Mouse (Mus musculus): ENCODE results near the gene Olfr632. TPM values are rescaled to one million over a fixed set of nuclear protein-coding genes. Genes with fewer than 3 reads are reported as not detected.
"Not testable (repeated sequence)": the region's sequence is repeated elsewhere in the genome, so short reads cannot be mapped to it uniquely, and the experiment has no call there.

Olfr632 gene
- polyA plus RNA-seq, 1 experiment from 2014 or later, result not detected

GRCm38 (mm10) chr7:103944137-103944536 is 10.0 kb downstream of the Olfr632 start, which contains the start of gene Olfr633:
TSS of gene Olfr633 (plus strand) at chr7:103944437.
- H3K4me3 ChIP-seq (ENCODE audit: low read depth, low read length), result no peak within 1 kb of the TSS

GRCm38 (mm10) chr7:103966873-103967272 is 32.7 kb downstream of the Olfr632 start:
- ATAC-seq; H3K4me3 ChIP-seq (ENCODE audit: low read depth, low read length); H3K9ac ChIP-seq (ENCODE audit: low read depth, low read length); H3K9me3 ChIP-seq (replicated peaks; ENCODE audit: control insufficient read depth, low read length, poor library complexity, severe bottlenecking); H3K27me3 ChIP-seq (ENCODE audit: control insufficient read depth, insufficient read depth, low read depth, low read length); H3K4me2 ChIP-seq (ENCODE audit: low read length); H3K27ac ChIP-seq (ENCODE audit: low read length); H3K36me3 ChIP-seq (ENCODE audit: control insufficient read depth, insufficient read depth, low read length); H3K4me1 ChIP-seq (ENCODE audit: control insufficient read depth, insufficient read depth, low read length): not testable (repeated sequence)
- WGBS, result 97% methylated on average over 22 of the region's 22 CpGs

More at GRCm38 (mm10) chr7:103944137-103944536, 10.0 kb downstream of the Olfr632 start, which contains the start of gene Olfr633:
- no peaks in the 10 kb centered on the region for H3K9me3 ChIP-seq (replicated peaks; ENCODE audit: control insufficient read depth, low read length, poor library complexity, severe bottlenecking)
- H3K27ac ChIP-seq (ENCODE audit: low read length), result no peak within 1 kb of the TSS
- no peak within 1 kb of the TSS for H3K4me2 ChIP-seq (ENCODE audit: low read length)
- no peak for ATAC-seq
- H3K4me1 ChIP-seq (ENCODE audit: control insufficient read depth, insufficient read depth, low read length), result no peaks in the 10 kb centered on the region
- no peaks in the 10 kb centered on the region for H3K27me3 ChIP-seq (ENCODE audit: control insufficient read depth, insufficient read depth, low read depth, low read length)
- H3K36me3 ChIP-seq (ENCODE audit: control insufficient read depth, insufficient read depth, low read length), result no peaks in the 10 kb centered on the region
- H3K9ac ChIP-seq (ENCODE audit: low read depth, low read length), result no peak within 1 kb of the TSS

- Histone ChIP-seq H3K9ac (ENCODE audit: low read depth, low read length) (no peak within 1 kb of the TSS), H3K4me1 (ENCODE audit: control insufficient read depth, insufficient read depth, low read length) (no peaks in the 10 kb centered on the region), H3K4me2 (ENCODE audit: low read length) (no peak within 1 kb of the TSS), H3K36me3 (ENCODE audit: control insufficient read depth, insufficient read depth, low read length) (no peaks in the 10 kb centered on the region), H3K27ac (ENCODE audit: low read length) (no peak within 1 kb of the TSS), H3K9me3 (replicated peaks; ENCODE audit: control insufficient read depth, low read length, poor library complexity, severe bottlenecking) (no peaks in the 10 kb centered on the region), H3K27me3 (ENCODE audit: control insufficient read depth, insufficient read depth, low read depth, low read length) (no peaks in the 10 kb centered on the region), H3K4me3 (ENCODE audit: low read depth, low read length) (no peak within 1 kb of the TSS)
- 63% methylated on average over 1 of the region's 1 CpGs for WGBS
- no peak for ATAC-seq
These were observed 36.7 kb downstream of the Olfr632 start, which contains the start of gene Olfr635 for GRCm38 (mm10) chr7:103970852-103971251. TSS of gene Olfr635 (plus strand) at chr7:103971152.

GRCm38 (mm10) chr7:103971782-103972181 is 37.6 kb downstream of the Olfr632 start:
- WGBS, result 71% methylated on average over 1 of the region's 1 CpGs
- H3K9ac ChIP-seq (ENCODE audit: low read depth, low read length), result no peak overlapping the region
- H3K4me2 ChIP-seq (ENCODE audit: low read length), result no peak overlapping the region
- no peak for ATAC-seq
- H3K4me1 ChIP-seq (ENCODE audit: control insufficient read depth, insufficient read depth, low read length), result no peaks in the 10 kb centered on the region
- no peaks in the 10 kb centered on the region for H3K36me3 ChIP-seq (ENCODE audit: control insufficient read depth, insufficient read depth, low read length)
- no peak overlapping the region for H3K4me3 ChIP-seq (ENCODE audit: low read depth, low read length)
- H3K27ac ChIP-seq (ENCODE audit: low read length), result no peak overlapping the region
- H3K27me3 ChIP-seq (ENCODE audit: control insufficient read depth, insufficient read depth, low read depth, low read length), result no peaks in the 10 kb centered on the region
- H3K9me3 ChIP-seq (replicated peaks; ENCODE audit: control insufficient read depth, low read length, poor library complexity, severe bottlenecking), result no peaks in the 10 kb centered on the region

Other genes starting within 250 kb of the Olfr632 start
- gene Olfr243, start 219.7 kb upstream of the Olfr632 start, polyA plus RNA-seq (2015; fragmentation: Nextera tagmentation; extraction: Ambion mirVana), result not detected in 2 replicates
- gene Olfr628, start 204.0 kb upstream of the Olfr632 start, polyA plus RNA-seq (2015; fragmentation: Nextera tagmentation; extraction: Ambion mirVana), result not detected in 2 replicates
- not detected in 2 replicates for gene Olfr629, start 189.4 kb upstream of the Olfr632 start, polyA plus RNA-seq (2015; fragmentation: Nextera tagmentation; extraction: Ambion mirVana)
- gene Olfr630, start 177.0 kb upstream of the Olfr632 start, polyA plus RNA-seq (2015; fragmentation: Nextera tagmentation; extraction: Ambion mirVana), result not detected in 2 replicates
- not detected in 2 replicates for gene Olfr69, start 162.8 kb upstream of the Olfr632 start, polyA plus RNA-seq (2015; fragmentation: Nextera tagmentation; extraction: Ambion mirVana)
- not detected in 2 replicates for gene Olfr68, start 154.6 kb upstream of the Olfr632 start, polyA plus RNA-seq (2015; fragmentation: Nextera tagmentation; extraction: Ambion mirVana)
- not detected in 2 replicates for gene Olfr67, start 142.5 kb upstream of the Olfr632 start, polyA plus RNA-seq (2015; fragmentation: Nextera tagmentation; extraction: Ambion mirVana)
- gene Hbb-bt, start 120.4 kb upstream of the Olfr632 start, polyA plus RNA-seq (2015; fragmentation: Nextera tagmentation; extraction: Ambion mirVana), result 1,229 and 1,369 TPM in 2 replicates
- gene Hbb-bs, start 106.3 kb upstream of the Olfr632 start, polyA plus RNA-seq (2015; fragmentation: Nextera tagmentation; extraction: Ambion mirVana), result 4,227 and 4,621 TPM in 2 replicates
- gene Hbb-bh2, start 93.8 kb upstream of the Olfr632 start, polyA plus RNA-seq (2015; fragmentation: Nextera tagmentation; extraction: Ambion mirVana), result not detected in 2 replicates
- gene Hbb-bh1, start 91.2 kb upstream of the Olfr632 start, polyA plus RNA-seq (2015; fragmentation: Nextera tagmentation; extraction: Ambion mirVana), result not detected in 2 replicates
- 6.2 and 23.2 TPM in 2 replicates for gene Hbb-y, start 81.1 kb upstream of the Olfr632 start, polyA plus RNA-seq (2015; fragmentation: Nextera tagmentation; extraction: Ambion mirVana)
- gene Olfr66, start 48.1 kb upstream of the Olfr632 start, polyA plus RNA-seq (2015; fragmentation: Nextera tagmentation; extraction: Ambion mirVana), result not detected in 2 replicates
- gene Olfr64, start 39.9 kb upstream of the Olfr632 start, polyA plus RNA-seq (2015; fragmentation: Nextera tagmentation; extraction: Ambion mirVana), result not detected in 2 replicates
- not detected in 2 replicates for gene Olfr65, start 30.9 kb upstream of the Olfr632 start, polyA plus RNA-seq (2015; fragmentation: Nextera tagmentation; extraction: Ambion mirVana)
- not detected in 2 replicates for gene Olfr631, start 5.5 kb upstream of the Olfr632 start, polyA plus RNA-seq (2015; fragmentation: Nextera tagmentation; extraction: Ambion mirVana)
- not detected in 2 replicates for gene Olfr633, start 10.1 kb downstream of the Olfr632 start, polyA plus RNA-seq (2015; fragmentation: Nextera tagmentation; extraction: Ambion mirVana)
- 0.03 TPM in 1 of 2 replicates, not detected in the other for gene Olfr635, start 36.8 kb downstream of the Olfr632 start, polyA plus RNA-seq (2015; fragmentation: Nextera tagmentation; extraction: Ambion mirVana)
- gene Olfr638, start 64.4 kb downstream of the Olfr632 start, polyA plus RNA-seq (2015; fragmentation: Nextera tagmentation; extraction: Ambion mirVana), result not detected in 2 replicates
- 0.04 TPM in 1 of 2 replicates, not detected in the other for gene Olfr639, start 83.0 kb downstream of the Olfr632 start, polyA plus RNA-seq (2015; fragmentation: Nextera tagmentation; extraction: Ambion mirVana)
- gene Olfr640, start 91.2 kb downstream of the Olfr632 start, polyA plus RNA-seq (2015; fragmentation: Nextera tagmentation; extraction: Ambion mirVana), result not detected in 2 replicates
- gene Olfr641, start 101.1 kb downstream of the Olfr632 start, polyA plus RNA-seq (2015; fragmentation: Nextera tagmentation; extraction: Ambion mirVana), result not detected in 2 replicates
- gene Olfr642, start 118.3 kb downstream of the Olfr632 start, polyA plus RNA-seq (2015; fragmentation: Nextera tagmentation; extraction: Ambion mirVana), result not detected in 2 replicates
- gene 4930516K23Rik, start 127.1 kb downstream of the Olfr632 start, polyA plus RNA-seq (2015; fragmentation: Nextera tagmentation; extraction: Ambion mirVana), result not detected in 2 replicates
- not detected in 2 replicates for gene Olfr644, start 137.5 kb downstream of the Olfr632 start, polyA plus RNA-seq (2015; fragmentation: Nextera tagmentation; extraction: Ambion mirVana)
- not detected in 2 replicates for gene Olfr645, start 151.1 kb downstream of the Olfr632 start, polyA plus RNA-seq (2015; fragmentation: Nextera tagmentation; extraction: Ambion mirVana)
- not detected in 2 replicates for gene Olfr646, start 170.5 kb downstream of the Olfr632 start, polyA plus RNA-seq (2015; fragmentation: Nextera tagmentation; extraction: Ambion mirVana)
- not detected in 2 replicates for gene Ubqln5, start 195.5 kb downstream of the Olfr632 start, polyA plus RNA-seq (2015; fragmentation: Nextera tagmentation; extraction: Ambion mirVana)
- not detected in 2 replicates for gene Olfr643, start 203.1 kb downstream of the Olfr632 start, polyA plus RNA-seq (2015; fragmentation: Nextera tagmentation; extraction: Ambion mirVana)
- not detected in 2 replicates for gene Ubqln3, start 208.9 kb downstream of the Olfr632 start, polyA plus RNA-seq (2015; fragmentation: Nextera tagmentation; extraction: Ambion mirVana)
- not detected in 2 replicates for gene Ubqlnl, start 216.2 kb downstream of the Olfr632 start, polyA plus RNA-seq (2015; fragmentation: Nextera tagmentation; extraction: Ambion mirVana)
- gene Olfm5, start 230.5 kb downstream of the Olfr632 start, polyA plus RNA-seq (2015; fragmentation: Nextera tagmentation; extraction: Ambion mirVana), result not detected in 2 replicates
- gene Olfr648, start 249.0 kb downstream of the Olfr632 start, polyA plus RNA-seq (2015; fragmentation: Nextera tagmentation; extraction: Ambion mirVana), result 0.66 and 0.67 TPM in 2 replicates

Data from midbrain, embryonic 16.5 days (tissue).